Mouse (Mus musculus) hindbrain, embryonic 14.5 days (tissue): ENCODE results near the gene Tnxb. TPM values are rescaled to one million over a fixed set of nuclear protein-coding genes. Genes with fewer than 3 reads are reported as not detected.
"Not testable (repeated sequence)": the region's sequence is repeated elsewhere in the genome, so short reads cannot be mapped to it uniquely, and the experiment has no call there.

Experiments used
- ATAC-seq: fragments of 200-750 bp; cut with Nextera tagmentation; 2 replicates; pipeline ENCODE4 v1.8.0; 2017; ENCODE audit warnings: moderate number of reproducible peaks, mild to moderate bottlenecking, moderate TSS enrichment, moderate library complexity; ENCODE audit not compliant: low FRiP score
- DNase-seq: peaks from one replicate; pipeline ENCODE4 v3.0.0-alpha.2; 2015; ENCODE audit warnings: low spot score
- H3K27ac ChIP-seq: fragments of 300-500 bp; sonication (generic); 2 replicates; pipeline ENCODE4 v1.5.1; 2014; ENCODE audit warnings: mild to moderate bottlenecking, moderate library complexity
- H3K27me3 ChIP-seq: fragments of 300-500 bp; sonication (generic); 2 replicates; pipeline ENCODE4 v1.6.1; 2014; ENCODE audit warnings: mild to moderate bottlenecking, low read length, mixed read lengths; ENCODE audit not compliant: control insufficient read depth, insufficient read depth
- H3K36me3 ChIP-seq: fragments of 300-500 bp; sonication (generic); replicated peaks from 2 replicates; pipeline ENCODE4 v1.6.1; 2014; ENCODE audit not compliant: control insufficient read depth, insufficient read depth
- H3K4me1 ChIP-seq: fragments of 300-500 bp; sonication (generic); replicated peaks from 2 replicates; pipeline ENCODE4 v1.6.1; 2014; ENCODE audit warnings: antibody characterized with exemption, low read length, mixed read lengths; ENCODE audit not compliant: control insufficient read depth, insufficient read depth
- H3K4me2 ChIP-seq: fragments of 300-500 bp; sonication (generic); replicated peaks from 2 replicates; pipeline ENCODE4 v1.6.1; 2014; ENCODE audit warnings: mild to moderate bottlenecking, moderate library complexity
- H3K4me3 ChIP-seq: fragments of 300-500 bp; sonication (generic); replicated peaks from 2 replicates; pipeline ENCODE4 v1.5.1; 2014; ENCODE audit warnings: mild to moderate bottlenecking, low read length
- H3K9ac ChIP-seq: fragments of 300-500 bp; sonication (generic); 2 replicates; pipeline ENCODE4 v1.6.1; 2014
- H3K9me3 ChIP-seq: fragments of 300-500 bp; sonication (generic); 2 replicates; pipeline ENCODE4 v1.6.1; 2016; ENCODE audit warnings: low read length; ENCODE audit not compliant: control insufficient read depth
- WGBS: fragments of 180-500 bp; shearing (Covaris S2); extraction: QIAGEN DNeasy Blood & Tissue Kit; methylation state at CpG from one replicate; pipeline ENCODE4 v1.1.7; 2014; 5-methylcytosine and 5-hydroxymethylcytosine counted together
- polyA plus RNA-seq: library from polyadenylated mRNA; unstranded; fragments of >200 nt; fragmentation: Nextera tagmentation; extraction: Ambion mirVana; gene quantifications from 2 replicates; pipeline ENCODE4 v1.2.1, GENCODE M21; 2014

Tnxb gene
- polyA plus RNA-seq, 1 experiment from 2014 or later, result 0.24 TPM

DNA sequence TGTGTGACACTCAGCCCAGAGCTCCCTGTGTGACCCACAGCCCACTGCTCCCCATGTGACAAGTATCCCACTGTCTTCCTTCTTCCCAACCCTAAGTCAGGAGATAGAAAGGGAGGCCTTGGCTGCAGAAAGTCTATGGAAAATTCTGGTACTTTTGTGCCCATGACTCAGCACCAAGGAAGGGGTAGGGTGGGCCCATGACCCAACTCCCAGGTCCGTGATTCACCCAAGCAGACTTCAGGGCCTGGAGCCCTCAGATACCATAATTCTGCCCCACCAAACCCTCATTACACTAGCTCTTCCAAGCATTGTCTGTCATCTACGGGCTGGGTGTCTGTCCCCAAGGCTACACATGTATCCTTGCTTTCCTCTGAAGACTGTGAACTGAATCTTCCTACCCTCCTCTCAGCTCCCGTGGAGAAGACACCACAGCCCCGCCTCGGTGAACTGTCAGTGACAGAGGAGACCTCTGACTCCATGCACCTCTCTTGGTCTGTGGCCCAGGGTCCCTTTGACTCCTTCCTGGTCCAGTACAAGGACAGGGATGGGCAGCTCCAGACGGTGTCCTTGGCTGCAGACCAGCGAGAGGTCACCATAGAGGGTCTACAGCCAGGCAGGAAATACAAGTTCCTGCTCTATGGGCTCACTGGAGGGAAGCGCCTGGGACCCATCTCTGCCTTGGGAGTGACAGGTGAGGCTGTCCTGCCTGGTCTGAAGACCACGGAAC, 44.0 kb downstream of the Tnxb start:
- WGBS, result 81% methylated on average over 9 of the region's 9 CpGs
- not testable (repeated sequence) for H3K4me2 ChIP-seq, DNase-seq

DNA sequence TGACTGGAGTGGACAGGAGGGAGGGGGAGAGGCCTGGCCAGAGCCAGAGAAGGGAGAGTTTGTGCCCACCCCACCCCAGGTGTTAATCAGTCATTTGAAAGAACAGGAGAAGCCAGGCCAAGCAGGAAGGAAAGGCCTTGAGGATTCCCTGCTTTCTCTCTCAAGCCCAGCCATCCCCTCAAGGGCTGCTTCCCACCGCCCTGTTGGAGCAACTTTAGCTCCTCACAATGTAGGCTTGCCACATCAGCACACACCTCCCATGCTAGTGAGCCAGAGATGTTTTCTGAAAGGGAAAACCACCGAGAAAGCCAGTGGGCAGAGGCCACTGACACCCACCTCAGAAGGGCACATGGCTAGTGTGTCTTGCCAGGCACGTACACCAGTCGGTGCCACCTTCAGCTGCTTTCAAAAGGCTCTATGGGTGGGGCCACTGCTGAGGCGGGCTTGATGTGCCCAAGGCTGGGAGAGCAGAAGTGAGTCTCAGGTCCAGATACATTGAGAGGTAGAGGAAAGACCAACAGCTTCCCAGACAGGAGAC, 44.6 kb downstream of the Tnxb start:
- not testable (repeated sequence) for H3K27ac ChIP-seq, H3K9ac ChIP-seq, H3K4me2 ChIP-seq, ATAC-seq, DNase-seq, H3K9me3 ChIP-seq, H3K4me3 ChIP-seq, H3K27me3 ChIP-seq, H3K36me3 ChIP-seq, H3K4me1 ChIP-seq
- 84% methylated on average over 5 of the region's 5 CpGs for WGBS

More for the DNA sequence above, 44.0 kb downstream of the Tnxb start:
- not testable (repeated sequence) for H3K36me3 ChIP-seq, H3K27me3 ChIP-seq, H3K27ac ChIP-seq, H3K4me3 ChIP-seq, H3K4me1 ChIP-seq, ATAC-seq, H3K9ac ChIP-seq, H3K9me3 ChIP-seq

DNA sequence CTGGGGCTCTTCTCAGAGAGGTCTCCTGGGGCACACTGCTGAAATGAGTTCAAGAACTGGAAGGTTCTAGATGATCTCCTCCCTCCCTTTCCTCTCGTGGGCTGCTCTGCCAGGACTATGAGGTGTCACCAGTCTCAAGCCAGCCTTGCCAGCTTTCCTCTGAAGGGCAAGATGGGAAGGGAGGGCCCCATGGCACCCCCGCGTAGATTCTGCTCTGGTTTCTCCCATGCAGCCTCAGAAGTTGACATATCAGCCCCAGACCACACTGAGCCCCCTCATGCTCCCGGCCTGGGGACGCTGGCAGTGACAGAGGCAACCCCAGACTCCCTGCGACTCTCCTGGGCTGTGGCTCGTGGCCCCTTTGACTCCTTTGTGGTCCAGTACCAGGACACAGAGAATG, 45.1 kb downstream of the Tnxb start:
- H3K4me1 ChIP-seq, H3K9ac ChIP-seq, DNase-seq, H3K36me3 ChIP-seq, H3K9me3 ChIP-seq, H3K27me3 ChIP-seq, ATAC-seq, H3K4me2 ChIP-seq, H3K4me3 ChIP-seq, H3K27ac ChIP-seq: not testable (repeated sequence)
- WGBS, result 83% methylated on average over 7 of the region's 7 CpGs

DNA sequence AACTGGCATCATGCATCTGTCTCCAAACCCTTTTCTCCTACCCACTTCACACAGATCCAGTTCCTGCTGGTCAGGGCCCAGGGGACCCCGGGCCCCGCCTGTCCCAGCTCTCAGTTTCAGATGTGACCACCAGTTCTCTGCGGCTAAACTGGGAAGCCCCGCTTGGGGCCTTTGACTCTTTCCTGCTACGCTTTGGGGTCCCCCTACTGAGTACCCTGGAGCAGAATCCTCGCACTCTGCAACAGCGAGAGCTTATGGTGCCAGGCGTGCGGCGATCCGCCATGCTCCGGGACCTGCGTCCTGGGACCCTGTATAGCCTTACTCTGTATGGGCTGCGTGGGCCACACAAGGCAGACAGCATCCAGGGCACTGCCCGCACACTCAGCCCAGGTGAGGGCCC, 45.9 kb downstream of the Tnxb start:
- H3K36me3 ChIP-seq, result no peaks in the 10 kb centered on the region
- H3K4me3 ChIP-seq, result no peak overlapping the region
- no peak overlapping the region for H3K27ac ChIP-seq
- ATAC-seq (no peak), DNase-seq (no peak)
- H3K4me1 ChIP-seq, result no peaks in the 10 kb centered on the region
- no peak overlapping the region for H3K4me2 ChIP-seq
- H3K27me3 ChIP-seq, result no peaks in the 10 kb centered on the region
- no peaks in the 10 kb centered on the region for H3K9me3 ChIP-seq
- 87% methylated on average over 15 of the region's 15 CpGs for WGBS
- no peak overlapping the region for H3K9ac ChIP-seq

DNA sequence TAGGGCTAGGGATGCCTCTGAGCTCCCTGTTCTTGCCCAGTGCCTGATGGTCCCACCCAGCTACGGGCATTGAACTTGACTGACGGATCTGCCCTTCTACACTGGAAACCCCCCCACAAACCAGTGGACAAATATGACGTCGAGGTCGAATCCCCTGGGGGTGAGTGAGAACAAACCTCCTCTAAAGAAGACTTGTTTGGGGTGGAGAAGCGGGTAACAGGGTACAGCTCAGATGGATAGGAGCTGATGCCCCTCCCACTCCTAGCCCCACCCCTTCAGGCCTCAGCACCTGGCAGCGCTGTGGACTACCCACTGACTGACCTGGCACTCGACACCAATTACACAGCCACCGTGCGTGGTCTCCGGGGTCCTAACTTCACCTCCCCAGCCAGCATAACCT, 47.1 kb downstream of the Tnxb start:
- no peaks in the 10 kb centered on the region for H3K4me1 ChIP-seq
- H3K9me3 ChIP-seq, result no peaks in the 10 kb centered on the region
- DNase-seq (no peak), ATAC-seq (no peak)
- H3K9ac ChIP-seq, result no peak overlapping the region
- H3K4me3 ChIP-seq, result no peak overlapping the region
- no peaks in the 10 kb centered on the region for H3K36me3 ChIP-seq
- H3K27me3 ChIP-seq, result no peaks in the 10 kb centered on the region
- WGBS, result 82% methylated on average over 11 of the region's 11 CpGs
- H3K27ac ChIP-seq, result no peak overlapping the region
- H3K4me2 ChIP-seq, result no peak overlapping the region

DNA sequence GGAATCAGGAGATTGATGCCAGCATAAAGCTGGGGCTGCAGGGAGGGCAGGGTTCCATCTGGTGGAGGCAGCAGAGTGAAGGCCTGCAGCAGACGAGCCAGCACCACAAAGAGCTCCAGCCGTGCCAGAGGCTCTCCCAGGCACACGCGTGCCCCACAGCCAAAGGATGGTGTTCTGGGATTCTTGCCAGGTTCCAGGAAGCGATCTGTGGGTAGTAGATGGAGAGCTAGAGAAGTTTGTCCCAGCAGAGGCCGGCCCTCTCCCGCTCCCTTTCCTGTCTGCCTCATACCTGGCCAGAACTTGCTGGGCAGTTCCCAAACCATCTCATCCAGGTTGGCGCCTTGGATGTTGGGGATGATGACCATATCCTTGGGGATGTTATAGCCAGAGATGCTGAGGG, 49.6 kb downstream of the Tnxb start:
- H3K4me2 ChIP-seq, H3K9me3 ChIP-seq, H3K9ac ChIP-seq, H3K36me3 ChIP-seq, H3K27ac ChIP-seq, H3K4me1 ChIP-seq, DNase-seq, H3K4me3 ChIP-seq, ATAC-seq, H3K27me3 ChIP-seq: not testable (repeated sequence)
- WGBS, result 82% methylated on average over 6 of the region's 8 CpGs

DNA sequence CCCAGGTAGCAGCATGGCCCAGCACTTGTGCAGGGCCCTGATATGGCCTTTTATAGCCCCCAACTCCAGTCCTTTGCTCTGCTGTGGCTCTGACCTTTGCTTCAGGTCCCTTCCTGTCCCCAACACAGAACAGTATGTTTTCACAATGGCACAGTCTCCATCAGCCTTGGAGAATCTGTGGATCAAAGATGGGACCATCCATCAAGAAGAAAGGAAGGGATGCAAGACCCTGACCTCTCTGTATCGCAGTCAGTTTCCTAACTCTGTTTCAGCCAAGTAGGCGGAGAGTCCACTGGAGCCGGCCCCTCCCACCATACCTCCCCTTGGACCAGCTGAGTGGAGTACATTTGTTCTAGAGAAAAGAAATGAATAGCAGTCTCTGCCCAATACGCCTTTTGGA, 51.9 kb downstream of the Tnxb start:
- H3K27me3 ChIP-seq, DNase-seq, ATAC-seq, H3K4me2 ChIP-seq, H3K36me3 ChIP-seq, H3K27ac ChIP-seq, H3K9ac ChIP-seq, H3K4me1 ChIP-seq, H3K4me3 ChIP-seq, H3K9me3 ChIP-seq: not testable (repeated sequence)
- WGBS, result 89% methylated on average over 2 of the region's 4 CpGs

DNA sequence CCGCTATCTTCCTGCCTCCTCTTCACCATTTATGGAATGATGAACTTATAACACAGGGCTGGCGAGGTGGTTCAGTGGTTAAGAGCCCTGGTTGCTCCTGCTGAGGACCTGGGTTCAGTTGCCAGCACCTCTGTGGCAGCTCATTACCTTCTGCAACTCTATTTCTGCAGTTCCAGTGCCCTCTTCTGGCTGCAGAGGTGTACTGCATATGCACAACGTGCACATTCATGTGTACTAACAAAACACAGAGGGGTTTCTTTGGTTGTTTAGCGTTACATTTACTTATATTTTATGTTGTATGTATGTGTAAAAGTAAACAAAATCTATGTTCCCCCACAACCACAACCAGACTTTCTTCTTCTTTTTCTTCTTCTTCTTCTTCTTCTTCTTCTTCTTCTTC, 52.7 kb downstream of the Tnxb start:
- ATAC-seq (no peak), DNase-seq (no peak)
- 80% methylated on average over 4 of the region's 4 CpGs for WGBS

DNA sequence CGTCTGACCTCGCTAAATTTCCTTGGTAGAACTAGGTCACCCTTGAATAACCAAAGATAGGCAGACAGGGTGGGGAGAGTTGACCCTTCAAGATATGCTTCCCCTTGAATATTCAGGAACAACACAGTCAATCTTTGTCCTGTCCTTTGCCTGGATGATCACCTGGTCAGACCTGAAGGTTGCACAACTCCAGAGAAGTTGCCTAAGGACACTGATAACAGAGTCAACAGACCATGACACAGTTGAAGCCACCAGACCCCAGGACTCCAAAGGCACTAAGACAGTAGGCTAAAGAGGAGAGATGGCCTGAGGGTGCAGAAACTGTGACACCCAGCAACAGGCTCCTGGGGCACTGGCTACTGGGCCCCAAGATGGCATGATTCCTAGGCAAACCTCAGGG, 57.6 kb downstream of the Tnxb start:
- no peak overlapping the region for H3K4me3 ChIP-seq
- H3K27me3 ChIP-seq, result no peaks in the 10 kb centered on the region
- H3K36me3 ChIP-seq, result no peaks in the 10 kb centered on the region
- no peak for DNase-seq
- no peak overlapping the region for H3K4me2 ChIP-seq
- no peaks in the 10 kb centered on the region for H3K4me1 ChIP-seq
- no peak for ATAC-seq
- H3K9me3 ChIP-seq, result 0 out of 2 replicates have a peak, but pooled peaks cover 2% of the 10 kb centered on the region
- H3K27ac ChIP-seq, result no peak overlapping the region
- 90% methylated on average over 2 of the region's 2 CpGs for WGBS
- no peak overlapping the region for H3K9ac ChIP-seq

More for the DNA sequence above, 52.7 kb downstream of the Tnxb start:
- H3K4me3 ChIP-seq, result no peak overlapping the region
- no peak overlapping the region for H3K9ac ChIP-seq
- H3K27ac ChIP-seq, result no peak overlapping the region
- no peaks in the 10 kb centered on the region for H3K27me3 ChIP-seq
- no peaks in the 10 kb centered on the region for H3K4me1 ChIP-seq
- 0 out of 2 replicates have a peak, but pooled peaks cover 4% of the 10 kb centered on the region for H3K9me3 ChIP-seq
- H3K36me3 ChIP-seq, result no peaks in the 10 kb centered on the region
- no peak overlapping the region for H3K4me2 ChIP-seq
